Mouse (Mus musculus): ENCODE data around the gene Pex13. TPM values are rescaled to one million over a fixed set of nuclear protein-coding genes. Genes with fewer than 3 reads are reported as not detected.
A peak's percentile ranks its signal among the peaks of the same experiment; 100 is the strongest.

The Pex13 gene
- 33.9 and 35.8 TPM in 2 replicates for polyA plus RNA-seq (2015; fragmentation: Nextera tagmentation; extraction: Ambion mirVana)

- H3K27ac ChIP-seq, result peak within 1 kb of the TSS; percentile 98
- H3K4me3 ChIP-seq (replicated peaks), result peak within 1 kb of the TSS; percentile 88
- peak within 1 kb of the TSS; percentile 90 for H3K9ac ChIP-seq
- peaks cover 4% of the 10 kb centered on the region for H3K36me3 ChIP-seq
- H3K4me2 ChIP-seq, result peak within 1 kb of the TSS; percentile 67
- ATAC-seq (replicated peaks; ENCODE audit: low FRiP score), result peak; percentile 98
- peaks cover 17% of the 10 kb centered on the region for H3K4me1 ChIP-seq
- H3K9me3 ChIP-seq (replicated peaks), result no peaks in the 10 kb centered on the region
- no peaks in the 10 kb centered on the region for H3K27me3 ChIP-seq
- WGBS, result under 1% methylated on average over 49 of the region's 49 CpGs
Measured at GRCm38 (mm10) chr11:23665798-23666501, at the start of gene Pex13. Pex13 (minus strand) TSS chr11:23665959.

DNA sequence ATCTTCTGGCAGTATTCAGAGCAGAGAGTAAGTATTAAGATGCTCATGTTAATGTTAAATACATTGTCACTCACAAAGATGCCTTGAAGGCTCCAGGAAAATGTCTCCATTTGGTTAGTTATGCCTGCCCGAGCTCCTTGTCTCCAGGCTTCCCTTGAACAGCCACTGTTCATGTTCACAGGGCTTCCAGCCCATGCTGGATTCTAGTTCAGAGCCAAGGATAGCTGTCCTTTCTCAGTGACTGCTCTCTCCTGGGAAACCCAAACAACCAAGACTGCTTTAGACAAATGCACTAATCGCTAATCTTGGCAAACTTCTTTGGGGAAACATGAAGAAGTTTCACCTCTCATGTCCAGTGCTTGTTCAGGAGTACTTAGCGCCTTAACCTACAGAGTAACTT, 46.5 kb upstream of the Pex13 start:
- Histone ChIP-seq H3K4me3 (replicated peaks) (no peak overlapping the region), H3K4me1 (no peaks in the 10 kb centered on the region), H3K36me3 (peaks cover 88% of the 10 kb centered on the region), H3K27ac (no peak overlapping the region), H3K9me3 (replicated peaks) (no peaks in the 10 kb centered on the region), H3K9ac (no peak overlapping the region), H3K4me2 (no peak overlapping the region), H3K27me3 (no peaks in the 10 kb centered on the region)
- WGBS, result 95% methylated on average over 3 of the region's 3 CpGs
- no peak for ATAC-seq (replicated peaks; ENCODE audit: low FRiP score)

DNA sequence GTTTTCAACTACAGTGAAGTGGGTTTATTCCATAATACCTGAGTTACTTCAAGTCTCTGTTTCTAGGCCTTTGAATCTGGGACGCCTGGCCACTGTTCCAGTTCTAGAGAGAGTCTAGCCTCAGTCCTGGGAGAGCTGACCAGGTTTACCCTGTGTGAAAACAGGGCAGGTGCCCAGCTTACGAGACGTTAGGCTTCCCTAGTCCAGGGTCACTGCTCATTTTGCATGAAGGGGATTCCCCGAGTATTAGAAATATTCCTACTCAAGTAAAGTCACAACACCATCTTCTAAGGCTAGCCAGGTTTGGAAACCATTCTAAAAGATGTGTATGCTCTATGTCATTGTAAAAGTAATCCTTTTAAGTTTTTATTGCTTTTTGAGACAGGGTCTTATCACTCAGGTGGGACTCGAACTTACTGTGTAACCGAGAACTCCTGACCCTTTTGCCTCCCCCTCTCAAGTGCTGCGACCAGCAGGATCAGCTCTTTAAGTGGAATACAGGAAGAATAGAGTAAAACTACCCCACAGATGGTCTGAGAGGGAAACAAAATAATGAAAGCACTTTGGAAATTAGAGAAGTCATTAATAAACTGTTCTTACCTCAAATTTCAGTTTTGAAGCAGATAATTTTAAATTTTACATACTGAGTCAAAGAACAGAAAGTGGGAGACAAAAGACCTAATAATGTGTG, 39.0 kb upstream of the Pex13 start:
- whole genome bisulfite sequencing, result 84% methylated on average over 7 of the region's 7 CpGs
- H3K9me3 ChIP-seq (replicated peaks), result no peaks in the 10 kb centered on the region
- no peak overlapping the region for H3K9ac ChIP-seq
- no peak overlapping the region for H3K4me2 ChIP-seq
- peaks cover 60% of the 10 kb centered on the region for H3K36me3 ChIP-seq
- no peak overlapping the region for H3K27ac ChIP-seq
- no peaks in the 10 kb centered on the region for H3K27me3 ChIP-seq
- no peak overlapping the region for H3K4me3 ChIP-seq (replicated peaks)
- ATAC-seq (replicated peaks; ENCODE audit: low FRiP score), result no peak
- no peaks in the 10 kb centered on the region for H3K4me1 ChIP-seq

- Histone ChIP-seq H3K4me2 (no peak overlapping the region), H3K9me3 (replicated peaks) (no peaks in the 10 kb centered on the region), H3K4me3 (replicated peaks) (no peak overlapping the region), H3K4me1 (no peaks in the 10 kb centered on the region), H3K36me3 (peaks cover 36% of the 10 kb centered on the region), H3K27me3 (no peaks in the 10 kb centered on the region), H3K27ac (no peak overlapping the region), H3K9ac (no peak overlapping the region)
- whole genome bisulfite sequencing, result 94% methylated on average over 3 of the region's 3 CpGs
- no peak for ATAC-seq (replicated peaks; ENCODE audit: low FRiP score)
Measured at GRCm38 (mm10) chr11:23701831-23702230, 36.1 kb upstream of the Pex13 start.

DNA sequence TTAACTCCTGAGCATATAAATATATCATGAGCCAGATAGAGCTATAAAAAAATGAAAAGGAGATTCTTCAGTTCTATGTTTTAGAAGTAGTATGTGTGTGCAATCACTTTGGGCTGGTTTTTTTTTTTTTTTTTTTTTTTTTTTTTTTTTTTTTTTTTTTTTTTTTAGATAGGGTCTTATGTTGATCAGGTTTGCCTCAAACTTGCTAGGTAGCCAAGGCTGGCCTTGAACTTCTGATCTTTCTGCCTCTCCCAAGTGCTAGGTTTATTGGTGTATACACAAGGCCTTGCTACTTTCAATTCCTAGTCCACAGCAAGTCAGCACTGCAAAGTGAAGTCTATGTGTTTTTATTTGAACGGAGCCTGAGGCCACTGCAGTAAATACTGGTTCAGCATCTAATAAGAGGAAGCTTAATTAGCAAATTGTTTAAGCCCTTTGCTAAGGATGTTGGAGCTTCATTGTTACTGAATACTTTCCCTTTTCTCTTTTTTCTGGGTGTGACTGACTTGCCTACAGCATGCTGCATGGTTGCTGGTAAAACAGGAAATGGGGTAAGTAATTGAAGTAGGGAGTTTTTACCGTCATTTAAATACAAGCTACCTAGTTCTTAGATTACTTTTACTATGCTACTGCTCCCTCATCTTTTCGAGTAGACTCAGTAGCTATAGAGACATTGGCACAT, 33.8 kb upstream of the Pex13 start:
- Histone ChIP-seq H3K27me3 (no peaks in the 10 kb centered on the region), H3K36me3 (peaks cover 26% of the 10 kb centered on the region), H3K4me1 (no peaks in the 10 kb centered on the region), H3K4me2 (no peak overlapping the region), H3K27ac (no peak overlapping the region), H3K9ac (no peak overlapping the region), H3K4me3 (replicated peaks) (no peak overlapping the region), H3K9me3 (replicated peaks) (no peaks in the 10 kb centered on the region)
- WGBS, result 68% methylated on average over 3 of the region's 3 CpGs
- ATAC-seq (replicated peaks; ENCODE audit: low FRiP score), result no peak

DNA sequence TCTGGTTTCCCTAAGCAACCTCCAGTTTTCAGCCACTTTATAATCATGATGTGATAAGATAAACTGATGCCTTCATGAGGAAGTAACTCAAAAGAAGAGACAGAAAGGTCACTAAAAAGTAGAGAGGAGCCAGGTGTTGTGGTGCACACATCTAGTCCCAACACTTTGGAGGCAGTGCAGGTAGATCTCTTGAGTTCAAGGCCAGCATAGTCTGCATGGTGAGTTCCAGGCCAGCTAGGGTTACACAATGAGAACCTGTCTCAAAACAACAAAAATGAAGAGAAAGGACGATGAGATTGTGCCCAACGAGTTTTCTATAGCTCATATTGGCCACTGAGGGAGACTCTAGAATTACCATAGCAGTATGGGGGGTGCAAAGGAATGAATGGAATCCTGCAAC, 32.8 kb upstream of the Pex13 start:
- no peak overlapping the region for H3K4me2 ChIP-seq
- no peak overlapping the region for H3K4me3 ChIP-seq (replicated peaks)
- no peak overlapping the region for H3K9ac ChIP-seq
- WGBS, result 81% methylated on average over 2 of the region's 2 CpGs
- H3K9me3 ChIP-seq (replicated peaks), result no peaks in the 10 kb centered on the region
- ATAC-seq (replicated peaks; ENCODE audit: low FRiP score), result no peak
- no peaks in the 10 kb centered on the region for H3K27me3 ChIP-seq
- H3K4me1 ChIP-seq, result no peaks in the 10 kb centered on the region
- H3K36me3 ChIP-seq, result peaks cover 25% of the 10 kb centered on the region
- H3K27ac ChIP-seq, result no peak overlapping the region

GRCm38 (mm10) chr11:23695847-23696246, 30.1 kb upstream of the Pex13 start:
- ATAC-seq (replicated peaks; ENCODE audit: low FRiP score), result no peak
- H3K36me3 ChIP-seq, result 0 out of 2 replicates have a peak, but pooled peaks cover 14% of the 10 kb centered on the region

GRCm38 (mm10) chr11:23693286-23693685, 27.5 kb upstream of the Pex13 start:
- no peaks in the 10 kb centered on the region for H3K4me1 ChIP-seq
- H3K4me3 ChIP-seq (replicated peaks), result no peak overlapping the region
- no peak overlapping the region for H3K4me2 ChIP-seq
- H3K36me3 ChIP-seq, result peaks cover 22% of the 10 kb centered on the region
- no peak for ATAC-seq (replicated peaks; ENCODE audit: low FRiP score)
- H3K9me3 ChIP-seq (replicated peaks), result no peaks in the 10 kb centered on the region
- H3K27me3 ChIP-seq, result no peaks in the 10 kb centered on the region
- H3K27ac ChIP-seq, result no peak overlapping the region
- no peak overlapping the region for H3K9ac ChIP-seq
- 94% methylated on average over 2 of the region's 2 CpGs for WGBS

More at GRCm38 (mm10) chr11:23695847-23696246, 30.1 kb upstream of the Pex13 start:
- Histone ChIP-seq H3K27me3 (no peaks in the 10 kb centered on the region), H3K27ac (no peak overlapping the region), H3K4me2 (no peak overlapping the region), H3K4me1 (no peaks in the 10 kb centered on the region), H3K4me3 (replicated peaks) (no peak overlapping the region), H3K9ac (no peak overlapping the region), H3K9me3 (replicated peaks) (no peaks in the 10 kb centered on the region)

- ATAC-seq (replicated peaks; ENCODE audit: low FRiP score), result no peak
- WGBS, result 90% methylated on average over 1 of the region's 1 CpGs
- H3K36me3 ChIP-seq, result peaks cover 45% of the 10 kb centered on the region
- no peaks in the 10 kb centered on the region for H3K4me1 ChIP-seq
- no peak overlapping the region for H3K9ac ChIP-seq
- H3K4me3 ChIP-seq (replicated peaks), result no peak overlapping the region
- H3K4me2 ChIP-seq, result no peak overlapping the region
- H3K27me3 ChIP-seq, result no peaks in the 10 kb centered on the region
- H3K27ac ChIP-seq, result no peak overlapping the region
- no peaks in the 10 kb centered on the region for H3K9me3 ChIP-seq (replicated peaks)
Measured at GRCm38 (mm10) chr11:23688060-23688459, 22.3 kb upstream of the Pex13 start.

DNA sequence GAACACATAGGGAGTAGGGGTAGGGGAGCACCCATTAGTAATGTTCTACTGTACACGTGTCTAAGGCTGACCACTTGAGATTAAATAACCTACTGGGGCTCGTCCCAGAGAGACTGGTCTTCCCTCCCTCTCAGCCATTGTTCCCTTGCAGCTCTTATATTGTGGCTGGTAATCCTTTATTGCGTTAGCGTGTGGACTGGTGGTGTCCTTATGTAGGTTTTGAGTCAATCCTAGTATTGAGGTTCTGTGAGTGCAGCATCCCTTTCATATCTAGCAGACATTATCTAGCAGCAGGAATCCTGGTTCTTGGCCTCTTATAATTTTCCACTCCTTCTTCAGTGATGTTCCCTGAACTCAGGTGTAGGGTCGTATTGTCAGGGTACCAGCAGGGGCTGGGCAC, 20.9 kb upstream of the Pex13 start:
- Histone ChIP-seq H3K27ac (no peak overlapping the region), H3K4me3 (replicated peaks) (no peak overlapping the region), H3K4me2 (no peak overlapping the region), H3K4me1 (no peaks in the 10 kb centered on the region), H3K36me3 (peaks cover 56% of the 10 kb centered on the region), H3K9me3 (replicated peaks) (no peaks in the 10 kb centered on the region), H3K9ac (no peak overlapping the region), H3K27me3 (no peaks in the 10 kb centered on the region)
- 90% methylated on average over 5 of the region's 5 CpGs for WGBS
- no peak for ATAC-seq (replicated peaks; ENCODE audit: low FRiP score)

GRCm38 (mm10) chr11:23682561-23682960, 16.8 kb upstream of the Pex13 start:
- 86% methylated on average over 5 of the region's 5 CpGs for WGBS
- Histone ChIP-seq H3K9ac (no peak overlapping the region), H3K36me3 (peaks cover 74% of the 10 kb centered on the region), H3K27ac (no peak overlapping the region), H3K4me1 (no peaks in the 10 kb centered on the region), H3K9me3 (replicated peaks) (no peaks in the 10 kb centered on the region), H3K4me2 (no peak overlapping the region), H3K27me3 (no peaks in the 10 kb centered on the region), H3K4me3 (replicated peaks) (no peak overlapping the region)
- ATAC-seq (replicated peaks; ENCODE audit: low FRiP score), result no peak

- no peak overlapping the region for H3K27ac ChIP-seq
- ATAC-seq (replicated peaks; ENCODE audit: low FRiP score), result no peak
- no peak overlapping the region for H3K9ac ChIP-seq
- no peaks in the 10 kb centered on the region for H3K27me3 ChIP-seq
- H3K9me3 ChIP-seq (replicated peaks), result no peaks in the 10 kb centered on the region
- H3K4me2 ChIP-seq, result no peak overlapping the region
- WGBS, result 92% methylated on average over 6 of the region's 6 CpGs
- H3K36me3 ChIP-seq, result peaks cover 77% of the 10 kb centered on the region
- no peak overlapping the region for H3K4me3 ChIP-seq (replicated peaks)
- no peaks in the 10 kb centered on the region for H3K4me1 ChIP-seq
Measured at GRCm38 (mm10) chr11:23680435-23680950, 14.7 kb upstream of the Pex13 start.

Measured in kidney, embryonic 15.5 days (tissue).